Mouse (Mus musculus) adrenal gland, postnatal 36 days (tissue): ENCODE measurements around the gene Rnf128. TPM values are rescaled to one million over a fixed set of nuclear protein-coding genes. Genes with fewer than 3 reads are reported as not detected.
"Not testable (repeated sequence)": the region's sequence is repeated elsewhere in the genome, so short reads cannot be mapped to it uniquely, and the experiment has no call there.

Experiments
- DNase-seq, 2 experiments: peaks; one replicate each; pipeline ENCODE4 v3.0.0; 2021; ENCODE audit warnings: mixed read lengths in 1 of 2
- long read RNA-seq, 2 experiments: library from polyadenylated mRNA; stranded (forward); transcript quantifications; one replicate each; pipeline ENCODE4 v2.0.0; 2021; ENCODE audit warnings: borderline sequencing depth in 2 of 2
- total RNA-seq, 2 experiments: library from RNA; stranded (reverse); gene quantifications; 2 replicates each; pipeline ENCODE4 v1.2.3; 2021

The Rnf128 gene
- total RNA-seq = 10 to 100 TPM; 43.8 to 46.6 TPM
- long read RNA-seq, experiment 1, transcript Rnf128-201 (7 exons, 2,750 nt) = major isoform, 63 of 70 reads
- long read RNA-seq, experiment 1, partial matches to known transcripts = 4 of 70 reads
- long read RNA-seq, experiment 1, other reads (novel, unspliced or antisense) = 3 of 70 reads
- long read RNA-seq, experiment 2, transcript Rnf128-201 (7 exons, 2,750 nt) = major isoform, 10 of 12 reads
- long read RNA-seq, experiment 2, partial matches to known transcripts = 1 of 12 reads
- long read RNA-seq, experiment 2, other reads (novel, unspliced or antisense) = 1 of 12 reads

DNA sequence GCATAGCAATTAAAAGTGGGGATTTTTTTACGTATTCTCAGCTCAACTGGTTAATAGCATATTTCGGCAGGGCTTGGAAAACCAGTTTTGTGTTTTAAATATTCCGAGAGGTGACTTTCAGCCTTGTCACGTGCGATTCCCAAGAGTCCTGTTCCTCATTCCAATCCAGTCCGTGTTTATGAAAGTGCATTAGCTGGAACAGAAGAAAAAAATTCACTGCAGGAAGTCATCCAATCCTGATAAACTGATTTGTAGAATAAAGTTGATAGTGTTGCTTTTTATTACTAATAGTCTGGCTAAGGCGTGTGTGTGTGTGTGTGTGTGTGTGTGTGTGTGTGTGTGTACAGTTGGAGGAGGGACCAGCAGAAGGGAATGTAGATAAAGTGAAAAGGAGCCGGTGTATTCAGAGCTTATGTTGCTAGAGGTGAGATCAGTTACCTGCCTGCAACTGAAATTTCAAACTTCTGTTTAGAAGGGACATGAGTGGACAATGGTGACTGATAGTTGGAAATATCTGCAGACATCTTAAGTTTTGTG is at the start of gene Rnf128:
TSS of gene Rnf128 (plus strand) at position 392 of the 537 bp plus-strand sequence.
- no peak for DNase-seq

- no peak for DNase-seq
Observed at GRCm38 (mm10) chrX:139516156-139516555, 47.0 kb upstream of the Rnf128 start.

DNA sequence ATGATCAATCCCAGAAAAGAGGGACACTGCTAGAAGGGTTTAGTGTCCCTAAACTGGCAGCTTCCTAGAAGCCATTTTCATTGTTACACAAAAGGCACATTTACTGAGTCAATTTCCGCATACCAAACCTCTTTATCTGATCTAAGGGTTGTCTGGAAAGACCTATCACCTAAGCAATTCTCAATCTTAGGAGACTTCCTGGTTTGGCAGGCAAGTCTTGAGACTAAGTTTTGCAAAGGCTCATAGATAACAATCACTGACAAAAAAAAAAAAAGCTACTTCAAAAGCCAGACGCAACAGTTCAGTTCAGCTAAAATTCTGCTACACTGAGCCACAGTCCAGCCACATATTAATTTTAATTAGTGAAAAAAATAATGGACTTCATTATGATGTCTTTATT is 43.9 kb upstream of the Rnf128 start:
- no peak for DNase-seq

DNA sequence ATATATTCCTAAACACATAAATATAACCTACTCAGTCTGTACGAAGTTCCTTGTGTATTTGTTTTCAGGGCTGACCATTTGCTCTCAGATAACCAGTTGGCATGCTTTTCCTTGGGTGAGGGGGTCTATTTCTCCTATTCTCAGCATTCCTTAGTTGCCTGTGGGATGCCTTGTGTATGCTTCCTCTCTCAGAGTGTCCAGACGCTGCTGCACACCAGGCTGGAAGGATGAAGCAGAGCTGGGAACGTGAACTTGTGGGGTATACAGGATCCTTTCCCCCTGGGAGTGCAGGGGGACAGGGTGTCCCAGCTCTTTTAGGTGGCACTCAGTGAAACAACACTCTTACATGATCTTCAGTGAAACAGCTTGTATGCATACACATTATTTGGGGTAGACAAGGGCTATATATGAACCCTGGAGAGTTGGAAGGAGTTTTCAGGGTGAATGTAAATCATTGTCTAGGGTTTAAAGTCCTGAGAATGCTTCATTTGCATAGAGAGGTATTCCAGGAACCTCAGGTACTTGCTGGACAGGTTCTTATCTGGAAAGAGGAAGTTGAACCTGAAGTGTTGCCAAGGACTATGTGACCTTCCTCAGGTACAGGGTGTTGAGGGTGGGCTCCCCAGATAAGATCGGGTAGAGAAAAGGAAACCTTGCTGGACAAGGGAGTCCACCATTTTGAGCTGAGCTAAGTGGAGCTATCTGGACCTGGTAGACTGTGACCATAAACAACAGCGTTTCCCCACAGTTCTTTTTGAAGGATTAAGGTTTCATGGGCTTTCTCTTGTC is 38.6 kb upstream of the Rnf128 start:
- no peak for DNase-seq

- DNase-seq = no peak
Observed at GRCm38 (mm10) chrX:139525724-139526123, 37.4 kb upstream of the Rnf128 start.

- no peak for DNase-seq
Observed at GRCm38 (mm10) chrX:139526984-139527383, 36.1 kb upstream of the Rnf128 start.

- no peak for DNase-seq
Observed at GRCm38 (mm10) chrX:139529678-139530077, 33.4 kb upstream of the Rnf128 start.

DNA sequence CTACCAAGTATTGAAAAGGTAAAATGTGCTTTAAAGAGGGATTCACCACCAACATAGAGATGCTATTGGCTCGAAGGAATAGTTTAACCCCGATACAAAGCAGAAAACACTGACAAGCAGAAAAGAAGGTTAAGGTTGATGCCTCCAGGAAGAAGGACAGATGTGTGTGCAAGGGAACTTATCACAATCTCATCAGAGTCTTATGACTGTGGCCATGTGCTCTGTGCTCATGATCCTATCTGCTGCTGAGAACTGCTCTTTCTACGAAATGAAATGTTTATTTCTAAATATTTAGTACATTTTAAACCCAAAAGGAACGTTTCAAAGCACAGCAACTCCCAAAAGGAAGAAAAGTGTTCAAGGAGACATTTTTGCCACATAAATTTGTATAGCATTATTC is 30.8 kb upstream of the Rnf128 start:
- DNase-seq = no peak

GRCm38 (mm10) chrX:139537641-139538397 is 25.3 kb upstream of the Rnf128 start:
- DNase-seq = no peak

- no peak for DNase-seq
Observed at GRCm38 (mm10) chrX:139543726-139544125, 19.4 kb upstream of the Rnf128 start.

DNA sequence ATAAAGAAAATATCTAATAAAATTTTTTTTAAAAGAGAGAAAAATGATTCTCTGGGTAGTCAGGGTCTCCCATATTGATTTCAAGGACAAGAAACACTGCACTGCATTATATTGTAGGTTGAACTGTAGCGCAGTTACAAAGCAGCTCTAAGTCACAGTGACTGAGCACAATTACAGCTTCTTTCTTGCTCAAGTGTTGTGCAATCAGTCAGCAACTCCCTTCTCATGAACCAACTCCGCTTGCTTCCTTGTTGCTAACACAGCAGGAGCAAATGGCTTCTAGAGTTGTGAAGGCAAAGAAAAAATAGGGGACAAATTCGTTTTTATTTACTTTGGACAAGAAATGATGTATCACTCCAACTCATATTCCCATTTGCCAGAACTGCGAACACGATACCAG is 12.7 kb upstream of the Rnf128 start:
- DNase-seq = no peak

DNA sequence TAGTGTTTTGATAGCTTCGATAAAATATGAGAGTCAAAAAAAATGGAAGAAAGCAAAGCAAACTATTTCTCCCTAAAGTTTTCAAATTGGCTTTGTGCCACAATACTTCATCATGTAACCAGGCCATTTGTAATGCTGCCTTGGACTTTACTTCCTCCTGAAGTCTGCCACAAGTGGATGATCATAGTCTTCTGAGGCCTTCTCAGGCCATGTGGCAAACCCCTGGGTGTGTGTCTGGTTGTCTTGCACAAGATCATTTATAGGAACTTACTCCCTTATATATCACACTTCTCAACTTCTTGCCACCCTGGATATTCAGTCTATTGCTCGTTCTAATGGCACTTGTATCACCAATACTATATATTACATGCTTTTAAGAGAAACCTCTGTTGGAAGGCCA is 11.0 kb upstream of the Rnf128 start:
- no peak for DNase-seq

GRCm38 (mm10) chrX:139562255-139562924 is 726 bp upstream of the Rnf128 start:
- no peak for DNase-seq

DNA sequence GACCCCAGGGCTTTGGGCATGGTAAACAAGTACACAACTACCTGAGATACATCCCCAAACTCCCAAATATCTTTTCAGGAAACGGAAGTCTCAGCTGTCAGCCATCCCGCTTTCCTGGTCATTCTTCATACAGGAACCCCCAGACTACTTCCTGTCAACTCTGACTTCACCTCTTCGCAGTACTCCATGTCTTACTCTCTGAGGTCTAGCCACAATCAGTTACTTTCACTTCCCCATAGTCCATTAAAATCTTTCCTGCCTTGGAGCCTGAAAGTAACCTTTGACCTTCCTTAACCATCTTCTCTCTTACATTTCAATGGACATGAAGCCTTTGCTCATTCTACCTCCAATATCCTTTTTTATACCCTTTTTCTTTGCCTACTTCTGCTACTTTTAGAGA is 6.9 kb downstream of the Rnf128 start:
- DNase-seq = no peak

DNA sequence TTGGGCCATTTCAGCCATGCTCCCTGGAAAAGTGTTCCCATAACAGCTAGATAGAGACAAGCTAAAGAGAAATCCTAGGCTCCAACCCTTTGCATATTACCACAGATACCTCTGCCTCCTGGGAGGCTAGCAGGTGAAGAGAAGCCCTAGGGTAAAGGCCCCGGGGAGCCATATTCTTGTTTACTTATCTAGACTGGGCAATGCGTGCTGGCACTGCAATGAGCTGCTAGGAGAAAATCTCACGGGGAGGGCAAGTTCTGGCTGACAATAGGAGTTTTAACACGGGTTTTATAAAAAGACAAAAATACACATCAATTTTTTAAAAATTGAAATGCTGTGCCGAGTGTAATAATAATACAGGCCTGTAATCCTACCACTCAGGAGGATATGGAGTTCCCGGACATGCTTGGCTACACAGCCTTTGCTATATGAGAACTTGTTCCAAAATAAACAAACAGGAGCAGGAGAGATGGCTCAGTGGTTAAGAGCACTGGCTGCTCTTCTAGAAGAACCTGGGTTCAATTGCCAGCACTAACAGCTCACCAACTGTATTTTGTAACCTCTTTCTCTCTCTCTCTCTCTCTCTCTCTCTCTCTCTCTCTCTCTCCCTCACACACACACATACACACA is 15.6 kb downstream of the Rnf128 start:
- DNase-seq = no peak

DNA sequence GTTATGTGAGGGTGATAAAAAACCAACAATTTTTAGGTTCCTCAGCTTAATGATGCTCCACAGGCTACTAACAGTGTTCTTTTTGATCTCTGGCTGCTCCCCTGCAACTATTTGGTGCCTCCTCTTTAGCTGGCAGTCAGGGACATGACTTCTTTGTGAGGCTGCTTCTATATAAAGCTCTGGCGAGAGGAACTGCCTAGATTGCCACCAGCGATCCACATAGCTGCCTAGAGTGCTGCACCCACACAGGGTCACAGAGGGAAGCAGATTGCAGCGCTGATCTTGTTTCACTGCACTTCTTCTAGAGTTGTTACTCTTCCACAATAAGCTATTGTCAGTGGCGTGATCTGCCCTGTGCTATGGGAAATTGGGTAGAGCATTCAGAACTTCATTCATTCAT is 20.5 kb downstream of the Rnf128 start:
- DNase-seq = no peak

GRCm38 (mm10) chrX:139586676-139587075 is 23.6 kb downstream of the Rnf128 start:
- not testable (repeated sequence) for DNase-seq

DNA sequence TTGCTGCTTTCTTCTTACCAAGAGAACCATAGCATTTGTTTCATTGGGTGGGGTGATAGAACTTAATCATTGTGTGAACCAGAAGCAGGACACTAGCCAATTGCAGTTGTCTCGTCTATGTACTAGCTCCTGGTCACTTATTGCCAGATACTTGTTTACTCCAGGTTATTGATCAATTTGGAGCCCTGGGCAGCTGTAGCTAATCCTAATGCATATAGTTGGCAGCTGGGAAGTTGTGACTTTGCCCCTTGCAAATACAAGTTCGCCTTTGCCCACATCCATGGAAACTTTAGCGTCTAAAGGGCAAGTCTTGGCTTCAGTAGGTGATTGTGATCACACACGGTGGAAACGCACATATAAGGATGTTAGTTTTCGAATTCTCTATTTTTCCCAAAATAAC is 33.3 kb downstream of the Rnf128 start:
- DNase-seq = no peak

DNA sequence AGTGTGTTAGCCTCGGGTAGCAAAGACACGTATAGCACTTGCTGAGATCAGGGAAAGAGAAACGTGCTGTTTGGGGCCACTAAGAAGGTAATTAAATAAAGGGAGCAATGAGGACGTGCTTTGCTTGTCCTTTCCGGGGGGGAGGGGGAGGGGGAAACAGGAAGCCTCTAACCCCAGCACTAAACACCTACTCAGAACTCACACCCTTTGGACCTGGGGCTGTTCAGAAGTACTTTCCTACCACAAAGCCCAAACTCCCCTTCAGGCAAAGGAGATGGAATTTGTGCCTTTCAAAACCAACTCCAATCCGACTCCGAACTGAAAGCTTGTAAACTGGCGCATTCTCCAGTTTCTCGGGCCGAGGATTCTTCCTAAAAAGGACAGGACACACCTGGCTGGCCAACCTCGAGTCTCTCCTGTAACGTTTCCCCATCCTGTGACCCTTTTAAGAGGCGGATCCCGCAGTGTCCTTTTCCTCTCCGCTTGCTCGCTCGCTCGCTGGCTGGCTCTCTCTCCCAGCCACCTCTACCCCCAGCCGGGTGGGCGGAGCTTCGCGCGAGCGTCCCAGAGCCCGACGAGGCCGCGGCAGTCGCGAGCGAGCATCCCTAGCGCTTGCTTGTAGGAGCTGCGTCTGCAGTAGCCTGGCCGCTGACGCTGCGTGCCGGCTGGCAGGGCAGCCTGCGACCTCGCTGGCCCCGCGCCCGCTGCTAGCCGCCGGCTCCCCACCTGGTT is 47.1 kb downstream of the Rnf128 start:
- DNase-seq = peak; percentile 92 to 94

DNA sequence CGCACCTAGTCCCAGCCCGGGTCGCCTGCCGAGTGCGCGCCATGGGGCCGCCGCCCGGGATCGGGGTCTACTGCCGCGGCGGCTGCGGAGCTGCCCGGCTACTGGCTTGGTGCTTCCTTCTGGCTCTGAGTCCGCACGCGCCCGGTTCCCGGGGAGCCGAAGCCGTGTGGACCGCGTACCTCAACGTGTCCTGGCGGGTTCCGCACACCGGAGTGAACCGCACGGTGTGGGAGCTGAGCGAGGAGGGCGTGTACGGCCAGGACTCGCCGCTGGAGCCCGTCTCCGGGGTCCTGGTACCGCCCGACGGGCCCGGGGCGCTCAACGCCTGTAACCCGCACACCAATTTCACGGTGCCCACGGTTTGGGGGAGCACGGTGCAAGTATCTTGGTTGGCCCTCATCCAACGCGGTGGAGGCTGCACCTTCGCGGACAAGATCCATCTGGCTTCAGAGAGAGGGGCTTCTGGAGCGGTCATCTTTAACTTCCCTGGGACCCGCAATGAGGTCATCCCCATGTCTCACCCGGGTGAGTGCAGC is 47.7 kb downstream of the Rnf128 start:
- peak; percentile 19 to 29 for DNase-seq

DNA sequence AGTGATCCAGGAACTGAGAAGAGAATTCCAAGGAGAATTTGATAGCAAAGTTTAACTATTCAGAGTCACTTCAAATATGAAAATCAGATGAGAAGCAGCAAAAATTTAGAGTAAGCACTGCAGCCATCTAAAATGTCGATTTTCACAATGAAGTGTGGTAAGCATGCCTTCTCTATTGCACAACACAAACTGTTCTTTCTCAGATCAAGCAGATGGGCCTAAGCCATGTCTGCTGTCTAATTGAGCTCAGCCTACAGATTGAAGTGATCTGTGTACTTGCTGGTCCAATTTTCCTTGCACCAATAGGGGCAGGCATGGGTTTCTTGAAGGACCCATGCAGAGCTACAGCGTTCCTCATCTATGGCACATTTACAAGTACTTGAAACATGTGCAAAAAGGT is 51.6 kb downstream of the Rnf128 start:
- DNase-seq = no peak
